Comparison of ENCODE assay signal across 22 mouse cellular contexts in the genomic region with DNA sequence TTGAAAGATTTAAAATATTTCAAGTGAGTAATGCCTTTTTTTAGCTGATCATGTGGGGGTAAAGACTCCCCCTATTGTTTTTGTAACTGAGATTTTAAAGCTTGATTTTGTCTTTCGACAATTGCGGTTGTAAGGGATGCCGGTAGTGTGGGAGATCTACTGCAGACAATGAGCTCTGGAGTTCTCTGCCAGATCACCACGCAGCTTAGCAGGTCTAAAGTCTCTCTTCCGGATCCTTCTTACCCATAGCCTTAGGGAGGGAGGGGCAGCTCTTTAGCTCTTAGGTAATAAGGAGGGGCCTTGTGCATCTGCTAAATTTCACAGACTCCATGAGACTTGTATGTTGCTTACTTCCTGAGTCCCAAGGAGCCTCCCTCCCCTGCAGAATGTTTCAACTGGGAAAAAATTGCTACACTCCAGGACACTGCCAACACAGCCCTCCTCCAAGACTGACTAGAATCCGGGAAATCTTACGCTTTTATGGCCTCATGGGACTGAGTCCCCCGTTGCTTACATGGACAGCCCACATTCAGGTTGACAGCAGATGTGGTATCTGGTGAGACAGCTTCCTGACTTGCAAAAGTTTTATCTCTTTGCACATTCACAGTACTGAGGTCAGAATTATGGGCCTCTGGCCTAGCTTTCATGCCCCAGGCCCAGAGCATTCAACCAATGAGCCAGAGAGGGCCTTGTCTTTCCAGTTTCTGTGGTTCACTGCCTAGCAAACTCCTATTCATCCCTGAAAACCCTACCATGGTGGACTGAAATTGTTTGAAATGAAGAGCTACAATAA. TPM values are rescaled to one million over a fixed set of nuclear protein-coding genes. Genes with fewer than 3 reads are reported as not detected.
DNase-seq lines count a peak whose midpoint lies in the region; ATAC-seq lines count a peak whose summit lies in the region.
"Had no signal": no experiment of that assay in that cellular context is flagged by ENCODE, and none has a peak within 500 bp of the region (broad histone marks: within the 10 kb centered on the region; RNA-seq: fewer than 3 reads in every experiment).

No protein-coding gene starts in this region.

- 0 out of 2 replicates have a peak, but pooled peaks cover 14% of the 10 kb centered on the region for H3K9me3 ChIP-seq in embryonic facial prominence, embryonic 14.5 days (ENCODE audit: control insufficient read depth, low read length)
- H3K9me3 ChIP-seq in embryonic facial prominence, embryonic 10.5 days: peaks cover 4% of the 10 kb centered on the region; the same call in 1 of the 2 replicates
- peaks cover 6% of the 10 kb centered on the region; the same call in 1 of the 2 replicates for H3K9me3 ChIP-seq in liver, embryonic 12.5 days (replicated peaks)
- no peaks in the 10 kb centered on the region for H3K9me3 ChIP-seq in intestine, embryonic 16.5 days (ENCODE audit: control insufficient read depth, low read length)
- H3K9me3 ChIP-seq in stomach, embryonic 16.5 days (replicated peaks; ENCODE audit: control insufficient read depth, low read length): no peaks in the 10 kb centered on the region
- no peaks in the 10 kb centered on the region; the same call in 1 of the 2 replicates for H3K9me3 ChIP-seq in heart, embryonic 11.5 days (replicated peaks; ENCODE audit: control insufficient read depth, low read length)

- no peak overlapping the region for H3K4me2 ChIP-seq in embryonic facial prominence, embryonic 14.5 days (ENCODE audit: low read depth, low read length)
- no peak overlapping the region for H3K4me2 ChIP-seq in liver, embryonic 12.5 days
- H3K4me2 ChIP-seq in intestine, embryonic 16.5 days (ENCODE audit: low read depth, low read length): no peak overlapping the region
- H3K4me2 ChIP-seq in stomach, embryonic 16.5 days (ENCODE audit: low read depth, low read length): no peak overlapping the region
- no peak overlapping the region for H3K4me2 ChIP-seq in heart, embryonic 11.5 days
- H3K4me2 ChIP-seq: midbrain, embryonic 11.5 days had no signal

- H3K9ac ChIP-seq in embryonic facial prominence, embryonic 14.5 days (ENCODE audit: low read depth, low read length): no peak overlapping the region
- H3K9ac ChIP-seq in liver, embryonic 12.5 days: no peak overlapping the region
- no peak overlapping the region for H3K9ac ChIP-seq in intestine, embryonic 16.5 days (ENCODE audit: low read depth, low read length)
- no peak overlapping the region for H3K9ac ChIP-seq in stomach, embryonic 16.5 days (ENCODE audit: low read length)
- no peak overlapping the region for H3K9ac ChIP-seq in heart, embryonic 11.5 days (ENCODE audit: low read depth, low read length)
- H3K9ac ChIP-seq: forebrain, postnatal 0 days had no signal

- peak; percentile 51; the same call in 1 of the 2 replicates for ATAC-seq in embryonic facial prominence, embryonic 14.5 days (ENCODE audit: low read depth)
- ATAC-seq in liver, embryonic 12.5 days: 0 out of 2 replicates have a peak, but pooled peaks have one; percentile 24
- peak; percentile 41; the same call in 1 of the 2 replicates for ATAC-seq in intestine, embryonic 16.5 days
- peak; percentile 54 for ATAC-seq in stomach, embryonic 16.5 days (ENCODE audit: insufficient read depth, low FRiP score)
- no peak for ATAC-seq in heart, embryonic 11.5 days (replicated peaks; ENCODE audit: insufficient number of reproducible peaks, low FRiP score, low TSS enrichment)
- ATAC-seq: forebrain, postnatal 0 days; hindbrain, postnatal 0 days had no signal

- no peak overlapping the region for H3K27ac ChIP-seq in embryonic facial prominence, embryonic 14.5 days (replicated peaks; ENCODE audit: low read depth, low read length)
- H3K27ac ChIP-seq in embryonic facial prominence, embryonic 10.5 days (replicated peaks): no peak overlapping the region
- H3K27ac ChIP-seq in liver, embryonic 12.5 days: no peak overlapping the region
- 0 out of 2 replicates have a peak overlapping the region, but pooled peaks have one; percentile 5 for H3K27ac ChIP-seq in intestine, embryonic 16.5 days (ENCODE audit: low read length)
- no peak overlapping the region for H3K27ac ChIP-seq in stomach, embryonic 16.5 days (ENCODE audit: low read length)
- H3K27ac ChIP-seq in heart, embryonic 11.5 days (ENCODE audit: low read depth, low read length): no peak overlapping the region
- H3K27ac ChIP-seq: heart, adult 2 months; hindbrain, embryonic 10.5 days; hindbrain, postnatal 0 days; kidney, postnatal 0 days had no signal

- DNase-seq in embryonic facial prominence, embryonic 14.5 days (ENCODE audit: low spot score): peak; percentile 59
- DNase-seq in embryonic facial prominence, embryonic 10.5 days (ENCODE audit: low spot score): no peak
- no peak for DNase-seq in liver
- no peak for DNase-seq in thymus, postnatal 14 days
- DNase-seq: adrenal gland, postnatal 14 days; cerebellum, adult 9-10 months; forebrain, postnatal 0 days; gastrocnemius, postnatal 36 days; heart, adult 2 months; kidney, adult 2 months; layer of hippocampus, postnatal 36 days; lung, adult 2 months; lung, postnatal 4 days; right cerebral cortex, adult 18-20 months had no signal

- 67% methylated on average over 8 of the region's 8 CpGs for whole genome bisulfite sequencing in embryonic facial prominence, embryonic 14.5 days
- WGBS in embryonic facial prominence, embryonic 10.5 days: 78% methylated on average over 8 of the region's 8 CpGs
- WGBS in liver, embryonic 12.5 days (ENCODE audit: insufficient replicate concordance): 46% methylated on average over 8 of the region's 8 CpGs
- 57% methylated on average over 8 of the region's 8 CpGs for WGBS in intestine, embryonic 16.5 days
- WGBS in stomach, embryonic 16.5 days: 60% methylated on average over 8 of the region's 8 CpGs
- 61% methylated on average over 8 of the region's 8 CpGs for WGBS in heart, embryonic 11.5 days (ENCODE audit: insufficient replicate concordance)

- H3K4me3 ChIP-seq in embryonic facial prominence, embryonic 14.5 days (ENCODE audit: low read depth, low read length): no peak overlapping the region
- no peak overlapping the region for H3K4me3 ChIP-seq in embryonic facial prominence, embryonic 10.5 days
- H3K4me3 ChIP-seq in liver, embryonic 12.5 days: no peak overlapping the region
- H3K4me3 ChIP-seq in intestine, embryonic 16.5 days (ENCODE audit: low read length): no peak overlapping the region
- no peak overlapping the region for H3K4me3 ChIP-seq in stomach, embryonic 16.5 days (replicated peaks; ENCODE audit: low read length)
- no peak overlapping the region for H3K4me3 ChIP-seq in heart, embryonic 11.5 days (ENCODE audit: low read depth, low read length)
- H3K4me3 ChIP-seq: heart, adult 2 months; hindbrain, embryonic 10.5 days had no signal

- H3K27me3 ChIP-seq in embryonic facial prominence, embryonic 14.5 days (replicated peaks; ENCODE audit: control insufficient read depth, insufficient read depth, low read length): no peaks in the 10 kb centered on the region
- no peaks in the 10 kb centered on the region for H3K27me3 ChIP-seq in embryonic facial prominence, embryonic 10.5 days (replicated peaks; ENCODE audit: low read depth, poor library complexity, severe bottlenecking)
- H3K27me3 ChIP-seq in liver, embryonic 12.5 days (replicated peaks): peaks cover 3% of the 10 kb centered on the region; the same call in 1 of the 2 replicates
- H3K27me3 ChIP-seq in intestine, embryonic 16.5 days (replicated peaks; ENCODE audit: control insufficient read depth, insufficient read depth, low read length): no peaks in the 10 kb centered on the region
- no peaks in the 10 kb centered on the region for H3K27me3 ChIP-seq in stomach, embryonic 16.5 days (ENCODE audit: control insufficient read depth, insufficient read depth, low read length)
- H3K27me3 ChIP-seq in heart, embryonic 11.5 days (ENCODE audit: control insufficient read depth, insufficient read depth, low read length): no peaks in the 10 kb centered on the region

- H3K36me3 ChIP-seq in embryonic facial prominence, embryonic 14.5 days (ENCODE audit: control insufficient read depth, insufficient read depth, low read length): no peaks in the 10 kb centered on the region
- H3K36me3 ChIP-seq in embryonic facial prominence, embryonic 10.5 days (replicated peaks): no peaks in the 10 kb centered on the region; the same call in 1 of the 2 replicates
- no peaks in the 10 kb centered on the region for H3K36me3 ChIP-seq in liver, embryonic 12.5 days
- H3K36me3 ChIP-seq in intestine, embryonic 16.5 days (ENCODE audit: control insufficient read depth, insufficient read depth, low read length): no peaks in the 10 kb centered on the region
- no peaks in the 10 kb centered on the region for H3K36me3 ChIP-seq in stomach, embryonic 16.5 days (ENCODE audit: control insufficient read depth, insufficient read depth, low read length)
- H3K36me3 ChIP-seq in heart, embryonic 11.5 days (ENCODE audit: control insufficient read depth, insufficient read depth, low read length): no peaks in the 10 kb centered on the region
- H3K36me3 ChIP-seq: hindbrain, embryonic 10.5 days had no signal

- H3K4me1 ChIP-seq in embryonic facial prominence, embryonic 14.5 days (ENCODE audit: control insufficient read depth, insufficient read depth, low read length): no peaks in the 10 kb centered on the region
- peaks cover 5% of the 10 kb centered on the region; the same call in 1 of the 2 replicates for H3K4me1 ChIP-seq in embryonic facial prominence, embryonic 10.5 days
- H3K4me1 ChIP-seq in liver, embryonic 12.5 days: peaks cover 4% of the 10 kb centered on the region; the same call in 1 of the 2 replicates
- no peaks in the 10 kb centered on the region for H3K4me1 ChIP-seq in intestine, embryonic 16.5 days (ENCODE audit: control insufficient read depth, insufficient read depth, low read length)
- no peaks in the 10 kb centered on the region for H3K4me1 ChIP-seq in stomach, embryonic 16.5 days (ENCODE audit: control insufficient read depth, insufficient read depth, low read length)
- H3K4me1 ChIP-seq in heart, embryonic 11.5 days (ENCODE audit: control insufficient read depth, insufficient read depth, low read length): no peaks in the 10 kb centered on the region
- H3K4me1 ChIP-seq: hindbrain, embryonic 10.5 days had no signal

RNA-seq across cellular contexts. Expression of a gene that starts 16.4 kb away (rescaled TPM):
- 32.9 and 36.9 TPM in 2 replicates for polyA plus RNA-seq in embryonic facial prominence, embryonic 14.5 days (2014; fragmentation: Nextera tagmentation; extraction: Ambion mirVana)
- 21.8 and 26.5 TPM in 2 replicates for polyA plus RNA-seq in embryonic facial prominence, embryonic 10.5 days (2016; fragmentation: Nextera tagmentation; extraction: Ambion mirVana)
- polyA plus RNA-seq in liver, embryonic 12.5 days (2016; fragmentation: Nextera tagmentation; extraction: Ambion mirVana): 8.8 and 8.9 TPM in 2 replicates
- polyA plus RNA-seq in intestine, embryonic 16.5 days (2015; fragmentation: Nextera tagmentation; extraction: Ambion mirVana): 10.5 and 13.2 TPM in 2 replicates
- polyA plus RNA-seq in stomach, embryonic 16.5 days (2015; fragmentation: Nextera tagmentation; extraction: Ambion mirVana): 15.3 and 16.9 TPM in 2 replicates
- polyA plus RNA-seq in heart, embryonic 11.5 days (2014; fragmentation: Nextera tagmentation; extraction: Ambion mirVana): 23.5 and 24.4 TPM in 2 replicates
